Mouse (Mus musculus) adrenal gland, adult 8-10 months (tissue): ENCODE measurements around the gene Nxf7. TPM values are rescaled to one million over a fixed set of nuclear protein-coding genes. Genes with fewer than 3 reads are reported as not detected.
"Not testable (repeated sequence)": the region's sequence is repeated elsewhere in the genome, so short reads cannot be mapped to it uniquely, and the experiment has no call there.

Source experiments
- DNase-seq: peaks from one replicate; pipeline ENCODE4 v3.0.0; 2022
- total RNA-seq, 4 experiments: library from RNA; stranded (reverse); gene quantifications; 2 replicates each; pipeline ENCODE4 v1.2.4; 2022

The Nxf7 gene
- not detected for total RNA-seq

- DNase-seq, result no peak
These were observed at the start of gene Nxf7 for GRCm38 (mm10) chrX:135598677-135599076. TSS of gene Nxf7 (minus strand) at chrX:135598777.

DNA sequence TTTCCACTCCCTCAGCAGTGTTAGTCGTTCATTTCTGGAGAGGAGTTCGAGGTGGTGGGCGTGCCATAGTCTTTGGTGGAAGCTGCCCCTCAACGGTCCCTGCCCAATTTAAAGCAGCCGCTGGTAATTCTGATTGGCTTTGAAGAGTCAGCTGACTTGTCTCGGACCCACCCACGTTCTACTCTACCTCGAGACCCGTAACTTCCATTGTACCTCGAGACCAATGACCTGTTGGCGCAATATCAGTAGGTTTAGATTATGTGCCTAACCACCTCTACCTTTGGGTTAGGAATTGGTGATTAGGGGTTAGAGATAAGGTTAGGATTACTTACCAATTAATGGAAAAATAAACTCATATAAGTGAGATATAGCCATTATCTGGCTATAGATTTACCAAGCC lies 29.0 kb upstream of the Nxf7 start, which contains the start of gene Prame:
Gene Prame (minus strand): TSS at position 101 of the 400 bp plus-strand sequence.
- no peak for DNase-seq

GRCm38 (mm10) chrX:135601298-135602029 lies 2.9 kb upstream of the Nxf7 start:
- not testable (repeated sequence) for DNase-seq

GRCm38 (mm10) chrX:135598096-135598495 lies 481 bp downstream of the Nxf7 start:
- no peak for DNase-seq

DNA sequence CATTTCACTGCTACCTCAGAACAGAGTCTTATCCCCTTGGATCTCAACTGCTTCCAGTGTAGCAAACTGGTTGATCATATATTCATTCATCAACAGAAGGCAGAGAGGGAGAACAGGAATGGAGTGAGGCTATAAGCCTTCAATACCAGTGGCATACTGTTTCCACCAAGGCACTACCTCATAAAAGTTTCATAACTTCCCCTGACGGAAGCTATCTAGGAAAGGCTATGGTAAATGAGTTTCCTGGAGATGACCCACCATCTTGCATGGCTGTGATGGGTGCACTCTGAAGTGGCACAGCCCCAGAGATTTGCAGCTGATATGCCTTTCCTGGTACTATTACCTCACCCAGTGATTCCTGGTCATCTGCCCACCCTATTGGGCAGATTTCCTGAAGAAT lies 22.2 kb downstream of the Nxf7 start:
- DNase-seq, result no peak

DNA sequence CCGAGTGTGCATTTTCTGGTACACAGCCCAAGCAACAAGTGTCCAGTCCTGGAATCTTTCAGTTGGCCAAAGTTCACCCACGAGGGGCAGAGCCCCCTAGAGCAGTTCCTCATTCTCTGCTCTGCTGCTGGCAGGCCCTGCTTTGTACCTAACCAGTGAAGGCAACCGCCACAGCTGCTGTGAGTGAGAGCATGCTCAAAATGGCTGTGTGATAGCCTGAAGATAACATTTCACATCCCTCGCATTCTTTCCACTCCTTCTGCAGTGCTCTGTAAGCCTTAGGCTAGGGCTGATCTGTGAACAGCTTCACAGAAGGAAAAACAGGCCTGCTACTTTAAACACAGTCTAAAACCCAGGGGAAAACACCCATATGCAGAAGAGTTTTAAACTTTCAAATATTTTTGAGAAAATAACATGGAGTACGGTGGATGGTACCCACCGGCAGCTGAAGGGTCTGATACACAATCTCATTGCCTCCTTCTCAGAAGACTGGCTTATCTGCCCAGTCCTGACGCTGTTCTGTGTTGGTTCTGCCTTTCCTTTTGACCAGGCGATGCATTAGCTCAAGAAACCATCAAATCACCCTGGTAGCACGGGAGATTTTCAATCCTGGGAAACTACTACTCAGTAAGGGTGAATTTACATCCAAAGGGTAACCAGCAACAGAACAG lies 23.5 kb downstream of the Nxf7 start:
- DNase-seq, result not testable (repeated sequence)

- DNase-seq, result not testable (repeated sequence)
These were observed 24.2 kb downstream of the Nxf7 start for GRCm38 (mm10) chrX:135574261-135574957.

GRCm38 (mm10) chrX:135569467-135569866 lies 29.1 kb downstream of the Nxf7 start:
- DNase-seq, result not testable (repeated sequence)

GRCm38 (mm10) chrX:135564934-135565333 lies 33.6 kb downstream of the Nxf7 start:
- not testable (repeated sequence) for DNase-seq

DNA sequence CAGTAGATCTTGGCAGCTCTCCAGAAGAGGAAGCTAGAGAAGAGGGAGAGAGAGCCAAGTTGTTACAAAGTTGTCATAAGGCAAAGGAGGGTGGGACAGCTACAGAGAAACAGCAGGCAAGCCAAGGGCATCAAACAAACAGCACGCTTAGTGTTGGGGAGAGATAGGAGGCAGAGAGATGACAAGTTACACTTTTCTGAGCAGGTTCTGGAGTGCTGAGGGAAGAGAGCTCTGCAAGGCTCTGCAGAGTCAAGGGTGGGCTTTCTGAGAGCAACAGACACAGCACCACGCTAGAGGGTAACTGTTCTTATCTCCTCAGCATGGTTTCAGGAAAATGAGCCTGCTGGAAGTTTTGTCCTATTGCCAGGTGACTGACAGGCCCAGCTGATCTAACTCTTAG lies 35.7 kb downstream of the Nxf7 start:
- no peak for DNase-seq

DNA sequence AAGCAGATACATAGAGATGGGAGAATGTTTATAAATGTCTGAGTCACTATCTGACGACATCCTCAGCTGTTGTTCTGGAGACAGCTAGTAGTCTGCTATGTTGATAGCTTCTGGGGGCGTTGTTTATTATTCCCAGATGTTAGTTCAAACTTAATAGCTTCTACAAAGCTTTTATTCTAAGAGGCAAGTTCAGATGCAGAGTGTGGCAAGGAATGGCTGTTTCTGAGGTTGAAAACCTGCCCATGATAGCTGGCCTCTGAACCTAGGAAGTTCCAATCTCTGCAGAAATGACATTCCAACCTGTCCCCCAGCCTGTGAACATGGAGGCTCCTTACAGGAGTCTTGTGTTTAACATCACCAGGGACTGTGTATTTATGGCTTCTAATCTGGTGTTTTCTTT lies 36.9 kb downstream of the Nxf7 start:
- not testable (repeated sequence) for DNase-seq

DNA sequence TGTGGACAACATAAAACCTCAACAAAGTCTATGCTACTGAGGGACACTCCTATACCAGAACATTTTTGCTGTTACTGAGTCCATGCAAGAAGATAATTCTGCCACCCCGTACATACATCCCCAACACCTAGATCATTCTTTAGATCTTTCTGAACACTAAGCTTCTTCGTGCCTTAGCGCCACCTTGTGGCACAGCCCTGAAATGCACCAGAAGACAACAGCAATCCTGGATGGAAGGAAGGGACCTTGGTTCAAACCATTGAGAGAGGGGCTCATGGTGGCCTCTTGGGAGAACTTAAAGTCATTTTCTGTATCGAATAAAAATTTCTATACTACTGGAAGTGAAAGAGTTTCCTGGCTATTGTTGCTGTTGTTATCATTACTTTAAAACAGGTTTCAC lies 37.6 kb downstream of the Nxf7 start:
- not testable (repeated sequence) for DNase-seq

DNA sequence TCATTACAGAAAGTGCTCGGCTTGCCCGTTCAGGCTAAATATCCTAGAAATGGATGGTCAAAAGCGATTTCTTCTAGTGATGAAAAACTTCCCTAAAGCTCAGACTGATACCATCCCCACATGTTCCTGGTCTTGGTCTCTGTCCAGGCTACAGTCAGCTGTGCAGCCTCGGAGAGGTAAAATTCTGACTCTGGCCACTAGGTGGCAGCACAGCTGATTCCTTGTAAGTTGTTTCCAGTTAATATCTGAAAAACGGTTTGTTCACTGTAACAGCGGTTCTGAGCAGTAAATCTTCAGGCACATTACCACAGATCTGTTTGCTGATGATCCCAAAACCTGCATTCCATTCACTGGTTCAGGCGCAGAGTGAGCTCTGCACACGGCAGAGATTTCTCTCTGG lies 38.9 kb downstream of the Nxf7 start:
- not testable (repeated sequence) for DNase-seq

Other genes starting within 250 kb of the Nxf7 start
- not detected for gene Gm5128, start 225.5 kb downstream of the Nxf7 start, total RNA-seq
- gene Gm7903, start 164.9 kb downstream of the Nxf7 start, total RNA-seq, result not detected
- gene AV320801, start 104.2 kb downstream of the Nxf7 start, total RNA-seq, result not detected
- not detected for gene Prame, start 28.9 kb upstream of the Nxf7 start, total RNA-seq
- gene Tcp11x2, start 95.0 kb upstream of the Nxf7 start, total RNA-seq, result not detected
- gene Tmsb15a, start 126.5 kb upstream of the Nxf7 start, total RNA-seq, result 1 to 10 TPM in 1 of 4 experiments, not detected in 3; 1.7 TPM
- 10 to 100 TPM; 16.2 to 29.2 (median 18.0) TPM for gene Armcx5, start 144.0 kb upstream of the Nxf7 start, total RNA-seq
- gene Gprasp1, start 144.0 kb upstream of the Nxf7 start, total RNA-seq, result 100 to 1,000 TPM in 3 of 4 experiments, 10 to 100 TPM in 1; 90.4 to 125 (median 114) TPM
- 10 to 100 TPM; 19.4 to 23.1 (median 20.8) TPM for gene Bhlhb9, start 198.8 kb upstream of the Nxf7 start, total RNA-seq
- gene Gprasp2, start 240.3 kb upstream of the Nxf7 start, total RNA-seq, result 10 to 100 TPM; 40.4 to 62.4 (median 48.6) TPM